Mouse (Mus musculus) brain, embryonic 14.5 days (tissue): Measurements from ENCODE around the gene Tmem109.

Source experiments
- CTCF ChIP-seq: fragments of 200-500 bp; IDR thresholded peaks from 2 replicates; pipeline ENCODE4 v1.5.1; 2012; ENCODE audit warnings: inconsistent platforms, mild to moderate bottlenecking, moderate library complexity, borderline replicate concordance; ENCODE audit not compliant: insufficient read depth, insufficient read length; ENCODE audit errors: extremely low read depth
- POLR2A ChIP-seq: fragments of 200-500 bp; IDR thresholded peaks from 2 replicates; pipeline ENCODE4 v1.6.1; 2012; ENCODE audit warnings: mild to moderate bottlenecking, inconsistent platforms, borderline replicate concordance; ENCODE audit not compliant: poor library complexity, insufficient read depth, insufficient read length, severe bottlenecking; ENCODE audit errors: extremely low read depth

- TF ChIP-seq POLR2A (no peak), CTCF (no peak)
Observed at GRCm38 (mm10) chr19:10839010-10839892, 42.5 kb downstream of the Tmem109 start, which contains the start of gene Slc15a3.
